Mouse (Mus musculus): Measurements from ENCODE around the gene Frmd4b.

DNA sequence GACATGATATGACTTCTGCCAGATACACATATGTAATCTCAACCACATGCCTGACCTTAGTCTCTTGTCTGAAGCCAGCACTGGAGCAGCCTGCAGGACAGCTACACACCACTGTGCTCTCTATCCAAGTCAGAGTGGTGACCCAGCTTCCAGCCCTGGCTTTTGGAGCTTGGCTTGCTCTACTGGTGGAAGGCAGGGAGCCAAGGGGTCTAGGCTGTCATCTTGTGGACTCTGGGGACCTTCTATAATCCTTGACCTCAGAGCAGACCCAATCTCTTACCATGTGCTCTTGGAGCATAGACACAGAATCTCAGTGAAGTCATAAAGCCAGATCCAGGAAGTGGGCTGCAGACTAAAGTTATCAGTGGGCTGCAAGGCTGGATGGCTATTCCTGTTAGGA lies 30.7 kb downstream of the Frmd4b start:
- TF ChIP-seq MAFK (IDR thresholded peaks at IDR 0.05; ENCODE audit: insufficient read depth, low read depth, low read length) (no peak), HCFC1 (IDR thresholded peaks at IDR 0.05; ENCODE audit: borderline replicate concordance, insufficient read depth, low read length) (no peak), CHD2 (IDR thresholded peaks at IDR 0.05; ENCODE audit: low read depth, low read length) (no peak)
